Mouse (Mus musculus) yolk sac, embryonic 10.5 days (tissue): ENCODE measurements around the gene Axin1.
"Not testable (repeated sequence)": the region's sequence is repeated elsewhere in the genome, so short reads cannot be mapped to it uniquely, and the experiment has no call there.

Source experiments
- DNase-seq: peaks from one replicate; pipeline ENCODE4 v3.0.0-alpha.2; 2017; ENCODE audit warnings: low spot score

Axin1 gene

GRCm38 (mm10) chr17:26138239-26138836 lies at the start of gene Axin1:
TSS of gene Axin1 (plus strand) at chr17:26138688.
- peak; percentile 99 for DNase-seq

- peak; percentile 95 for DNase-seq
Observed at GRCm38 (mm10) chr17:26089905-26090632, 48.4 kb upstream of the Axin1 start, which contains the start of gene Decr2. TSS of gene Decr2 (minus strand) at chr17:26090337.

DNA sequence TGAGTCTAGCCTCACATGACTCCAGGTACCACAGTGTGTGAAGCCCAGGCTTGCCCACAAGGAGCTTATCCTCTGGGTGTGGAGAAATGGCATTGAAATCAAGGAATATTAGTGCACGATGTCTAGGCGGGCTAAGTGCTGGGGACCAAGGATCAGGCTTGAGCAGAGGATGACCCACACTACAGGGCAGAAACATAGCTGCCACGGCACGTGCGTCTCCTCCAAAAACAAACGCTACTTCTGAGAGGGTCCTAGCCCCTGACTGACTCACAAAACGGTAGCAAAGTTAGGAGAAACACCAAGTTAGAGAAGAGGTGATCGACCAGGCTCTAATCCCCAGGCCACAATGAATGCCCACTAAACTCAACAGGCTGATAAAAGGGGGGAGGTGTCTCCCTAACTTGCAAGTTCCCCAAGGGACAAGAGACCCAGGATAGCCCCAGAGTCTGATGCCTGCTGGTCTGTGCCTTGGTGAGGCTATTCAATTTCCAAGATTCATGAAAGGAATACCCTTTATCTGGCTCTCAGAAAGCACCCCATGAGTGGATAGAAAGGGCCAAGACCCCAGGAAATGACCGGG lies 43.9 kb upstream of the Axin1 start:
- no peak for DNase-seq

DNA sequence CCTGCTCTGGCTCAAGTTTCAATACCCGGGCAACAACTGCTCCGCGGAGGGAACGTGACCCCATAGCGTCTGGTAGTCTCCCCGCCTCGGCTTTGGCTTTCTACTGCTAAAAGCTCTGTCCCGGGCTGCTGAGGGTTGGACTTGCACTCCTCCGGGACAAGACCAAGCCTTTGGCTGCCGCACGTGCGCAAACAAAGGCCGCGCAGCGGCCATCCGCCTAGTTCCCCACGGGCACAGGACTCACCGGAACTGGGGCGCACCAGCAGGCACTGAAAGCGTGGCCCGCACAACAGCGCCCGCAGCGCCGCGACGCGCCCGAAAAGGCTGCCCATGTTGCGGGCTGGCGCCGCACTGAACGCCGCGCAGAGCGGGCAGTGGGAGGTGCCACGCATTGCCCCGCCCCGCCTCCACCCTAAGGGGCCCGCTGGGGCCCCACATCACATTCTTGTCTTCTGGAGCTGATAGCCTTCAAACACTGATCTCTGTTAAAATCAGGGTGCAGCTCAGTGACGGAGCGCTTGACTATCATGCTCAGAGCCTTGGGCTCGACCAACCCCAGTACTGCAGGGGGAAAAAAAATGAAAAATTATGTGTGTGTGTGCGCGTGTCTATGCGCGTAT lies 43.3 kb upstream of the Axin1 start, which contains the start of gene Nme4:
Nme4 (minus strand) TSS at position 482 of the 620 bp plus-strand sequence.
- peak; percentile 74 for DNase-seq

DNA sequence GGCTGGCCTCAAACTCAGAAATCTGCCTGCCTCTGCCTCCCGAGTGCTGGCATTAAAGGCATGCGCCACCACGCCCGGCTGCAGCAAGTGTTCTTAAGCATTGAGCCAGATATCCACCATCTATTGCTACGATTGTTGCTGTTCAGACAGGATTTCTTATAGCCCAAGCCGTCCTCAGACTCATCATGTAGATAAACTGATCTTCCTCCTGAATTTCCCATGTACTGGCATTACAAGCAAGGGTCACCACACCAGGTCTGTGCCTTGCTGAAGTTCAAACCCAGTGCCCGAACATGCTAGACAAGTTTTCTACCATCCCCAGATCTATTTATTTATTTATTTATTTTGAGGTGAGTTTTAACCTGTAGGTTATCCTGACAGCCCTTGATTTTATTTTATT lies 40.0 kb upstream of the Axin1 start:
- DNase-seq, result no peak

DNA sequence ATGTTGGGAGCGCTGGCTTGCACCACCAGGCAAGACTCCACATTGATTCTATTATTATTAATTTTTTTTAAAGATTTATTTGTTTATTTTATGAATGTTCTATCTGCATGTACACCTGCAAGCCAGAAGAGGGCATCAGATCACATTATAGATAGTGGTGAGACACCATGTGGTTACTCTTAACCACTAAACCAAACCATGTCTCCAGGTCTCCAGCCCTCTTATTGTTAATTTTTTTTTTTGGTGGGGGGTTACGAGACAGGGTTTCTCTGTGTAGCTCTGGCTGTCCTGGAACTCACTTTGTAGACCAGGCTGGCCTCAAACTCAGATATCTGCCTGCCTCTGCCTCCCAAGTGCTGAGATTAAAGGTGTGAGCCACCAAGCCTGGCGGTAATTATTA lies 39.2 kb upstream of the Axin1 start:
- not testable (repeated sequence) for DNase-seq

- DNase-seq, result no peak
Observed at GRCm38 (mm10) chr17:26100166-26100565, 38.3 kb upstream of the Axin1 start.

GRCm38 (mm10) chr17:26101478-26101877 lies 37.0 kb upstream of the Axin1 start:
- DNase-seq, result peak; percentile 63

DNA sequence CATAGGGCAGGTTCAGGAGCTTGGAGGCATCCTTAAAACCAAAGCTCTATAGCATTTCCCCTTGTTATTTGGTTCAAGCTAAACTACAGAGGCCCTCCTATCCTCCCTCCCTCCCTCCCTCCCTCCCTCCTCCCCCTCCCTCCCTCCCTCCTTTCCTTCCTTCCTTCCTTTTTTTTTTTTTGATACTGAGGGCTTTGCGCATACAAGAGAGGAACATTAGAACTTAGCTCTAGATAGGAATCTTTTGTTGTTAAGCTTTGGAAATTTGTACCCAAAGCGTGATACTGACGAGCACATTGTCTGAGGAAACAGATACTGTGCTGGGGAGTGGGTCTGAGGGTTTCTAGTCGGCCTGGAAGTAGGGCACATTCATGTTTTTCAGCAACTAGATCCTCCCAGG lies 32.9 kb upstream of the Axin1 start:
- DNase-seq, result no peak

GRCm38 (mm10) chr17:26110156-26110555 lies 28.3 kb upstream of the Axin1 start:
- DNase-seq, result no peak

DNA sequence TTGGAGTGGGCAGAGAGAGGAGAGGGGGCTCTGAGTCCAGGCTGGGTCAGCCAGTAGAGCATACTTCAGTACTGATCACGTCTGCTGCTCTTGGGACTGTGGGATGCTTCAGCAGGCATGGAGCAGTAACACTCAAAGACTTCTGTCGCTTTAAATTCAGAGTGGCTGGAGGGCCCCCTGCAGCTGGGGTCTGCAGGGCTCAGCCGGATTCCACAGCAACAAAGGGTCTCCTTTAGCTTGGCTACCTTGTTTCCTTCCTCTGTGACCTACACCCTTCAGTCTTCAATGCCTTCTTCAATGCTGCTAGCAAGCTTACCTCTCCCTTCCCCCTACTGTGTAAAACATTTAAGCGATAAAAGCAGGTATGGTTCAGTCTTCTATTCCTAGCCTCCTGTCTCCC lies 27.5 kb upstream of the Axin1 start:
- DNase-seq, result no peak

DNA sequence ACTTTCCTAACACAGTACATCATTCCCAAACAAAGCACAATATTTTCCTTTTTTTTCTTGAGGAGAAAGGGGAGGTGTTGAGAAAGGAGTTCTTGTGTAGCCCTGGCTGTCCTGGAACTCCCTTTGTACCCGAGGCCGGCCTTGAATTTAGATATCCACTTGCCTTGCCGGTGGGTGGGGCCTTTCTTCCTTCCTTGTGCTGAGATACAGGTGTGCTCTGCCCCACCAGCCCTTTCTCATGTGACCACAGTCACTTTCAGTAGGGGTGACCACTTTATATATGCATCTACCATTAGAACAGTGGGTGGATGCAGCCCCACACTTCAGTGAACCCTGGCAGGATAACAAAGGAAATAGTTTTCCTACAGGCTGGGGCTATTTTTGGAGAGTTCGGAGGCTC lies 26.8 kb upstream of the Axin1 start:
- DNase-seq, result no peak

DNA sequence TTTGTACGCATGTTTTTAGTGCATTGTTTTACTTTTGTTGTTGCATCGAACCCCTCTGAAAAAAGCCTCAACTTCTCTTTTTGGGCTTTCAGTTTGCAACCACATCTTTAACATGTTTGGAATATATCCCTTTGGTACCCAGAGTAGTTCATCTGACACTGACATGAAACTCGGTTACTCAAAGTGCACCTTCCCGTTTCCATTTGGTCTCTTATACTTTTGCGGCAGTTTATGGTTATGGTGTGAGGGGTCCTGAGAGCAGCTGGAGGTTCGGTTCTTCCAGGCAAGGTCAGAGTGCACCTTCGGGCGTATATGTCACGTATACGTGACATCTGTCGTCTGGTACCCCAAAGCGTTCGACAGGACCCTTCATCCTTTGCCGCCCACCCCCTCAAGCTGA lies 25.7 kb upstream of the Axin1 start:
- DNase-seq, result no peak

GRCm38 (mm10) chr17:26113181-26113948 lies 25.1 kb upstream of the Axin1 start, which contains the start of gene Tmem8:
TSS of gene Tmem8 (plus strand) at chr17:26113299.
- peak; percentile 83 for DNase-seq

- DNase-seq, result peak; percentile 37
Observed at GRCm38 (mm10) chr17:26114061-26114460, 24.4 kb upstream of the Axin1 start.

DNA sequence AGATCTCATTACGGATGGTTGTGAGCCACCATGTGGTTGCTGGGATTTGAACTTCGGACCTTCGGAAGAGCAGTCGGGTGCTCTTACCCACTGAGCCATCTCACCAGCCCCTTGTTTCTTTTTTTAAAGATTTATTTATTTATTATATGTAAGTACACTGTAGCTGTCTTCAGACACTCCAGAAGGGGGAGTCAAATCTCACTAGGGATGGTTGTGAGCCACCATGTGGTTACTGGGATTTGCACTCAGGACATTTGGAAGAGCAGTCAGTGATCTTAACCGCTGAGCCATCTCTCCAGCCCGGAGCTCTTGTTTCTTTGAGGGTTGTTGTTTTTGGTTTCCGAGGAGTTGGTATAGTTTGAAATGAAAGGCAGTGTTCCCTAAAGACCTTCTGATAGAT lies 24.0 kb upstream of the Axin1 start:
- DNase-seq, result not testable (repeated sequence)

DNA sequence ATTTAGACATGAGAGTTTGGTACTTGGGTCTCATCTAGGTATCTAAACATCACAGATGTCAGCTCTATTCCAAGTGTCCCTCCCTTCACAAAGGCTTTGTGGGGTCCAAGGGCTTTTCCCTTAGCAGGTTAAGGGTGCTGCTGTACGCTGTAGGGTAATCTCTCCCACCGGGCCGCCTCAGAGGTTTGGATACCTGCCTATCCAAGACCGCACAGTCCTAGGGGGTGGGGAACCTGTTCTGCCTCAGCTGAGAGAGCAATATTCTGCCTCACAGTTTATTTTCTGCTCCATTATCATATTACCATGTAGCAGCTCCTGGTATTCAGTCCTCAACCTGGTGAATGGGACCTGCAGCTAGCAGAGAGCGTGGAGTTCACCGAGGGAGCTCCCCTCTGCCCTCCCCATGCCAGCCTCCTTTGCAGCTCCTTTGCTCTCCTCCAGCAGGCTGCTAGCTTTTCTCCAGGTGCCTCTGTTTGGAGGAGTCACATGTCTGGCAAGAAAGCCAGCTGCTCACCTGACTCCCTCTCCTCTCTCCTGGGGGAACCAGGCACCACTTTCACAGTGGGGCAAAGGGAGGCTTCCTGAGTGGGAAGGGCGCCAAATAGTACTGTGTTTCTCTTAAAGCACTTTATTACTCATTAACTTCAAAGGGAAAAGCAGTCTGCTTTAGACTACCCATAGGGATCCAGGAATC lies 23.1 kb upstream of the Axin1 start:
- DNase-seq, result peak; percentile 32

- peak; percentile 26 for DNase-seq
Observed at GRCm38 (mm10) chr17:26115956-26116487, 22.5 kb upstream of the Axin1 start.

DNA sequence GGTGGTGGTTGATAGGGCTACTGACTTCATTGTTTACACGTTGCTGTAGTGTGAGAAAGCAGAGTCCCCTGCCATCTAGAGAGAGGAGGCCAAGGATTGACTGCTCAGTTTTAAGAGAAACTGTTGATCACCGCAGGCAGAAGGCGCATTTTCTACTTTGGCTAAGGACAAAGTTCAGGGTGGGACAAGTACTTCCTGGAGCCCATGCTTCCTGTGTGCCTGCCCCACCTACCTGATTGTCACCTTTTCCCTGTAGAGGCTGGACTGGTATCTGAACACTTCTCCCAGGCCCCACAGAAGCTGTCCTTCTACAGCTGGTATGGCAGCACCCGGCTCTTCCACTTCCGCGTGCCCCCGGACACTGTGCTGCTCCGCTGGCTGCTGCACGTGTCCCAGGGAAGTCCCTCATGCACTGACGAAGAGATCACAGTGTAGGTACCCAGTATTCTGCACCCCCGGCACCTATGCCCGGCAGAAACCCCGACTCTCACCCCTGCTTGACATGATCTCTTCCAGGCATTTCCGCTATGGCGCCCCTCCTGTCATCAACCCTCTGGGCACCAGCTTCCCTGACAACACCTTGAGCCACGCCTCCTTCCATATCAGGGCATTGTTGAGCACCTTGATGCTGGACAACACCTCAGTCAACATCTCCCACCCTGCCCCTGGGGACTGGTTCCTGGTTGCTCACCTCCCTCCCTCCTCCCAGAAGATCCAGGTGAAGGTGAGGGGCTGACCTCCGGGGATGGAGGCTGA lies 21.8 kb upstream of the Axin1 start:
- peak; percentile 69 for DNase-seq
